Mouse (Mus musculus) erythroid progenitor cell, adult 5-6 weeks (primary cell): ENCODE measurements around the gene Per2. TPM values are rescaled to one million over a fixed set of nuclear protein-coding genes. Genes with fewer than 3 reads are reported as not detected.
A peak's percentile ranks its signal among the peaks of the same experiment; 100 is the strongest.

ENCODE experiments used
- ATAC-seq: replicated peaks from 2 replicates; pipeline ENCODE4 v1.8.0; 2016; ENCODE audit warnings: moderate number of reproducible peaks, mild to moderate bottlenecking, moderate TSS enrichment, inconsistent platforms; ENCODE audit not compliant: poor library complexity, low FRiP score, severe bottlenecking
- total RNA-seq, 2 experiments: library from RNA; stranded (forward) in 1 of 2; stranded (reverse) in 1 of 2; fragments of 150-400 nt in 1 of 2; fragments of 186-747, 209-891 nt in 1 of 2; gene quantifications; 2 replicates each; pipeline versions ENCODE4 v1.2.3 to v1.2.4; 2015 to 2017; ENCODE audit warnings: low replicate concordance in 2 of 2

Gene Per2
- total RNA-seq, 2 experiments from 2014 or later: 0.45 to 1.3 TPM

- no peak for ATAC-seq
Measured at GRCm38 (mm10) chr1:91460564-91460963, 1.4 kb upstream of the Per2 start.

GRCm38 (mm10) chr1:91460069-91460468, 945 bp upstream of the Per2 start:
- ATAC-seq: no peak

GRCm38 (mm10) chr1:91458223-91458861, 782 bp downstream of the Per2 start:
- ATAC-seq: no peak

- no peak for ATAC-seq
Measured at GRCm38 (mm10) chr1:91457698-91458097, 1.4 kb downstream of the Per2 start.

- ATAC-seq: no peak
Measured at GRCm38 (mm10) chr1:91457116-91457515, 2.0 kb downstream of the Per2 start.

GRCm38 (mm10) chr1:91456301-91456801, 2.8 kb downstream of the Per2 start:
- no peak for ATAC-seq

- no peak for ATAC-seq
Measured at GRCm38 (mm10) chr1:91455661-91456161, 3.4 kb downstream of the Per2 start.

- no peak for ATAC-seq
Measured at GRCm38 (mm10) chr1:91454927-91455326, 4.2 kb downstream of the Per2 start.

GRCm38 (mm10) chr1:91454366-91454765, 4.8 kb downstream of the Per2 start:
- ATAC-seq: no peak

GRCm38 (mm10) chr1:91453932-91454331, 5.2 kb downstream of the Per2 start:
- ATAC-seq: peak; percentile 66

- no peak for ATAC-seq
Measured at GRCm38 (mm10) chr1:91451547-91452084, 7.5 kb downstream of the Per2 start.

- no peak for ATAC-seq
Measured at GRCm38 (mm10) chr1:91450851-91451250, 8.3 kb downstream of the Per2 start.

GRCm38 (mm10) chr1:91448688-91449087, 10.4 kb downstream of the Per2 start:
- ATAC-seq: no peak

- no peak for ATAC-seq
Measured at GRCm38 (mm10) chr1:91446511-91446910, 12.6 kb downstream of the Per2 start.

GRCm38 (mm10) chr1:91446060-91446459, 13.1 kb downstream of the Per2 start:
- no peak for ATAC-seq

- ATAC-seq: no peak
Measured at GRCm38 (mm10) chr1:91444841-91445830, 14.0 kb downstream of the Per2 start.

- no peak for ATAC-seq
Measured at GRCm38 (mm10) chr1:91442350-91442990, 16.7 kb downstream of the Per2 start.

- ATAC-seq: no peak
Measured at GRCm38 (mm10) chr1:91441855-91442254, 17.3 kb downstream of the Per2 start.

GRCm38 (mm10) chr1:91439776-91440175, 19.3 kb downstream of the Per2 start:
- no peak for ATAC-seq

- ATAC-seq: no peak
Measured at GRCm38 (mm10) chr1:91437573-91437972, 21.6 kb downstream of the Per2 start.
